Mouse (Mus musculus): ENCODE measurements around the gene Mcub. TPM values are rescaled to one million over a fixed set of nuclear protein-coding genes. Genes with fewer than 3 reads are reported as not detected.

Gene Mcub
- polyA plus RNA-seq (2016; fragmentation: Nextera tagmentation; extraction: Ambion mirVana) = 3.6 and 4.2 TPM in 2 replicates

- Histone ChIP-seq H3K27ac (replicated peaks) (no peak within 1 kb of the TSS), H3K4me1 (peaks cover 19% of the 10 kb centered on the region)
These were observed at the start of gene Mcub for GRCm38 (mm10) chr3:129969432-129970395. Gene Mcub (minus strand): TSS chr3:129970206.

GRCm38 (mm10) chr3:130012943-130013342 is 42.9 kb upstream of the Mcub start:
- peaks cover 24% of the 10 kb centered on the region for H3K36me3 ChIP-seq
- H3K27me3 ChIP-seq = no peaks in the 10 kb centered on the region
- H3K9ac ChIP-seq (replicated peaks) = no peak overlapping the region
- WGBS = 90% methylated on average over 2 of the region's 2 CpGs
- H3K4me2 ChIP-seq (replicated peaks) = no peak overlapping the region
- no peaks in the 10 kb centered on the region for H3K9me3 ChIP-seq
- ATAC-seq (ENCODE audit: low FRiP score, low read depth) = no peak
- H3K4me1 ChIP-seq = no peaks in the 10 kb centered on the region
- H3K4me3 ChIP-seq = no peak overlapping the region
- no peak overlapping the region for H3K27ac ChIP-seq (replicated peaks)

More at GRCm38 (mm10) chr3:129969432-129970395, at the start of gene Mcub:
- Histone ChIP-seq H3K9ac (replicated peaks) (peak within 1 kb of the TSS; percentile 51), H3K4me3 (peak within 1 kb of the TSS; percentile 51), H3K4me2 (replicated peaks) (peak within 1 kb of the TSS; percentile 85), H3K9me3 (no peaks in the 10 kb centered on the region), H3K27me3 (peaks cover 28% of the 10 kb centered on the region), H3K36me3 (no peaks in the 10 kb centered on the region)
- peak; percentile 73 for ATAC-seq (ENCODE audit: low FRiP score, low read depth)
- under 1% methylated on average over 62 of the region's 63 CpGs for WGBS

GRCm38 (mm10) chr3:130011236-130011635 is 41.2 kb upstream of the Mcub start:
- no peaks in the 10 kb centered on the region for H3K27me3 ChIP-seq
- H3K4me3 ChIP-seq = no peak overlapping the region
- no peaks in the 10 kb centered on the region for H3K4me1 ChIP-seq
- ATAC-seq (ENCODE audit: low FRiP score, low read depth) = no peak
- no peak overlapping the region for H3K9ac ChIP-seq (replicated peaks)
- H3K4me2 ChIP-seq (replicated peaks) = no peak overlapping the region
- H3K36me3 ChIP-seq = peaks cover 35% of the 10 kb centered on the region
- 78% methylated on average over 1 of the region's 1 CpGs for WGBS
- no peak overlapping the region for H3K27ac ChIP-seq (replicated peaks)
- H3K9me3 ChIP-seq = no peaks in the 10 kb centered on the region

DNA sequence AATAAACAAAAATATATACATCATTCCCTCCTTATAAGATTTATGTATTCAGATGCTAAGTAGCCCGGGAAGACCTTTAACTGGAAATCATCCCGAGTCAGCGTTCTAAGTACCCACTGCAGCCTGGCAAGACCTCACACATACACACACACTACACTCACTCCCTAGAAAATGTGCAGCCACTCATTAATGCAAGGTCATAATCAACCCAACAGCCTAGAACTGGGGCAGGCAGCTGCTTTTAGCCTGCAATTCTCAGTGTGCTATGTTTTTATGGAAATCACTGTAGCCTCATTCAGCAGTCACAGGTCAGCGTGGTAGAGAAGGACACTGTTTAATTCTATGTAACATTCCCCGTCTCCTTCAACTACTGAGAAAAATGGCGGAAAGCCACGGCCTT is 36.1 kb upstream of the Mcub start:
- Histone ChIP-seq H3K9ac (replicated peaks) (no peak overlapping the region), H3K9me3 (no peaks in the 10 kb centered on the region), H3K36me3 (peaks cover 67% of the 10 kb centered on the region), H3K27ac (replicated peaks) (no peak overlapping the region), H3K4me3 (no peak overlapping the region), H3K4me2 (replicated peaks) (no peak overlapping the region), H3K4me1 (no peaks in the 10 kb centered on the region), H3K27me3 (no peaks in the 10 kb centered on the region)
- 93% methylated on average over 7 of the region's 7 CpGs for WGBS
- ATAC-seq (ENCODE audit: low FRiP score, low read depth) = no peak

DNA sequence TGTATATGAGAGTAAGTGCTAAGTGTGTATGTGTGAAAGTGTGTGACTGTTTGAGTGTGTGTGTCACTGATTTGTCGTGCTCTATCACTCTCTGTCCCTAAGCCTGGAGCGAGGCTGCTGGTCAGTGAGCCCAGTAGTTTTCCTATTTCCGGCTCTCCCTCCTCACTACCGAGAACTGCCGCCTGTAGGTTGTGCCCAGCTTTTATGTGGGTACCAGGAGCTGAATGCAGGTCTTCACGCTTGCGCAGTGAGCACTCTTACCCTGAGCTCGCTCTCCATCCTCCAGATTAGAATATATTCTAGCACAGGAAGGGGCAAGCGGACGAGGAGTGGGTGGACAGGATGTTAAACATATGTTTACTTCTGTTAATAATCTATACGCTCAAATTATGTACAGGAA is 30.9 kb upstream of the Mcub start:
- no peak overlapping the region for H3K9ac ChIP-seq (replicated peaks)
- WGBS = 97% methylated on average over 11 of the region's 11 CpGs
- no peaks in the 10 kb centered on the region for H3K9me3 ChIP-seq
- H3K4me2 ChIP-seq (replicated peaks) = no peak overlapping the region
- H3K4me3 ChIP-seq = no peak overlapping the region
- peaks cover 88% of the 10 kb centered on the region for H3K36me3 ChIP-seq
- ATAC-seq (ENCODE audit: low FRiP score, low read depth) = no peak
- H3K27ac ChIP-seq (replicated peaks) = no peak overlapping the region
- H3K4me1 ChIP-seq = no peaks in the 10 kb centered on the region
- no peaks in the 10 kb centered on the region for H3K27me3 ChIP-seq

DNA sequence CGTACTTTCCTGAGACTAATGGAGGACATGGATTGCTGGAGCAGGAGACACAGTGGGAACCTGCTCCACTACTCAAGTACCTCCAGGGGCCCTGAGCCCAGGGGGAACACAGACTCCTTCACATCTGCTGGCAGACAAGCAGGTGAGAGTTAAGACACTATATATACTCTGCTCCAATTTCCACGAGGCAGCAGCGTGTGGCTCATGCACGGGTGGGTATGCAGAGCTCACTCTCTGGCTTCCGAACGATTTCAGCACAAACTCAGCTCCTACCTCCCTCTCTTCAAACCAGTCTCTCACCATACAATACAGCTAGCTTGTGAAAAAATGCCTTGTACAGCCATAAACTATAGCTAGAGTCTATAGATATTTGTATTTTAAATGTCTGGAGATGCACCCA is 28.5 kb upstream of the Mcub start:
- WGBS = 99% methylated on average over 6 of the region's 6 CpGs
- no peaks in the 10 kb centered on the region for H3K27me3 ChIP-seq
- H3K4me3 ChIP-seq = no peak overlapping the region
- H3K9me3 ChIP-seq = no peaks in the 10 kb centered on the region
- H3K27ac ChIP-seq (replicated peaks) = no peak overlapping the region
- peaks cover 94% of the 10 kb centered on the region for H3K36me3 ChIP-seq
- no peaks in the 10 kb centered on the region for H3K4me1 ChIP-seq
- no peak for ATAC-seq (ENCODE audit: low FRiP score, low read depth)
- no peak overlapping the region for H3K9ac ChIP-seq (replicated peaks)
- no peak overlapping the region for H3K4me2 ChIP-seq (replicated peaks)

DNA sequence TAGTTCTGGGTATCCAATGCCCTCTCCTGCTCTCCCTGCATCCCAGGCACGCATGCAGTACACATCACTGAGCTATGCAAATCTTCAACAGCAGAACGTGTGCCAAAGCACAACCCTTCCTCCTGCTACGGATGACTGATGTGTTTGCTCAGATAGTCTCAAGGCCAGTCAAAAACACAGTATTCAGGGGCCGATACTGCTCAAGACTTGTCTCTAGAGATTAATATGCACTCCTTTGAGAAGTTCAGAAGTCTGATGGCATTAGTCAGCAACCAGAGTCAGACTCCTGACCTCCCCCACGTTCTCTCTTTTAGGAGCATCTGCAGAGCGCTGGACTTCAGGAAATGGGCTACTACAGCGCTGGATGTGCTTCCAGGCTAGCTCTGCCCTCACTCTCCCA is 28.0 kb upstream of the Mcub start:
- no peak overlapping the region for H3K9ac ChIP-seq (replicated peaks)
- H3K9me3 ChIP-seq = no peaks in the 10 kb centered on the region
- no peaks in the 10 kb centered on the region for H3K27me3 ChIP-seq
- H3K4me1 ChIP-seq = no peaks in the 10 kb centered on the region
- H3K36me3 ChIP-seq = peaks cover 96% of the 10 kb centered on the region
- no peak for ATAC-seq (ENCODE audit: low FRiP score, low read depth)
- no peak overlapping the region for H3K4me3 ChIP-seq
- no peak overlapping the region for H3K4me2 ChIP-seq (replicated peaks)
- WGBS = 92% methylated on average over 7 of the region's 7 CpGs
- H3K27ac ChIP-seq (replicated peaks) = no peak overlapping the region

GRCm38 (mm10) chr3:129997324-129997723 is 27.3 kb upstream of the Mcub start:
- Histone ChIP-seq H3K9me3 (no peaks in the 10 kb centered on the region), H3K27me3 (no peaks in the 10 kb centered on the region), H3K36me3 (peaks cover 96% of the 10 kb centered on the region), H3K9ac (replicated peaks) (no peak overlapping the region), H3K4me1 (no peaks in the 10 kb centered on the region), H3K4me2 (replicated peaks) (no peak overlapping the region), H3K4me3 (no peak overlapping the region), H3K27ac (replicated peaks) (no peak overlapping the region)
- 92% methylated on average over 3 of the region's 3 CpGs for WGBS
- no peak for ATAC-seq (ENCODE audit: low FRiP score, low read depth)

GRCm38 (mm10) chr3:129987297-129987696 is 17.3 kb upstream of the Mcub start:
- no peak for ATAC-seq (ENCODE audit: low FRiP score, low read depth)
- Histone ChIP-seq H3K4me1 (no peaks in the 10 kb centered on the region), H3K36me3 (peaks cover 86% of the 10 kb centered on the region), H3K9ac (replicated peaks) (no peak overlapping the region), H3K4me2 (replicated peaks) (no peak overlapping the region), H3K27me3 (no peaks in the 10 kb centered on the region), H3K9me3 (no peaks in the 10 kb centered on the region), H3K4me3 (no peak overlapping the region), H3K27ac (replicated peaks) (no peak overlapping the region)
- 97% methylated on average over 13 of the region's 13 CpGs for WGBS

DNA sequence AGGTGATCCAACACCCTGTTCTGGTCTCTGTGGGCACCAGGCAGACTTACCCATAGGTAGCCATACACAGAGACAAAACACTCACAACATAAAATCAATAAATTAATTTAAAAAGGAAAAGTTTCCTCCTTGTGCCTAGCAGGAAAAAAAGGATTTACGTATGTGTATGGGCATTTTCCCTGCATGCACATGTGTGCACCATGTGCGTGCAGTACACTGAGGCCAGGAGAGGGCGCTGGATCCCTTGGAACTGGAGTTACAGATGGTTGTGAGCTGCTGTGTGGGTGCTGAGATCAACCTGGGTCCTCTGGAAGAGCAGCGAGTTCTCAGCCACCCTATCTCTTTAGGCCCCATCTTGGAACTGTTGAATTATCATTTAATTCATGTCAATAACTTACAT is 15.3 kb upstream of the Mcub start:
- 86% methylated on average over 4 of the region's 4 CpGs for WGBS
- Histone ChIP-seq H3K36me3 (peaks cover 77% of the 10 kb centered on the region), H3K4me2 (replicated peaks) (no peak overlapping the region), H3K4me1 (no peaks in the 10 kb centered on the region), H3K9me3 (no peaks in the 10 kb centered on the region), H3K27me3 (no peaks in the 10 kb centered on the region), H3K4me3 (no peak overlapping the region), H3K27ac (replicated peaks) (no peak overlapping the region), H3K9ac (replicated peaks) (no peak overlapping the region)
- ATAC-seq (ENCODE audit: low FRiP score, low read depth) = no peak

GRCm38 (mm10) chr3:129984797-129985196 is 14.8 kb upstream of the Mcub start:
- H3K4me1 ChIP-seq = no peaks in the 10 kb centered on the region
- ATAC-seq (ENCODE audit: low FRiP score, low read depth) = no peak
- H3K36me3 ChIP-seq = peaks cover 72% of the 10 kb centered on the region
- H3K27me3 ChIP-seq = no peaks in the 10 kb centered on the region
- no peak overlapping the region for H3K9ac ChIP-seq (replicated peaks)
- 98% methylated on average over 5 of the region's 5 CpGs for WGBS
- H3K4me3 ChIP-seq = no peak overlapping the region
- no peaks in the 10 kb centered on the region for H3K9me3 ChIP-seq
- H3K4me2 ChIP-seq (replicated peaks) = no peak overlapping the region
- no peak overlapping the region for H3K27ac ChIP-seq (replicated peaks)

GRCm38 (mm10) chr3:129982271-129982670 is 12.3 kb upstream of the Mcub start:
- no peak for ATAC-seq (ENCODE audit: low FRiP score, low read depth)
- no peaks in the 10 kb centered on the region for H3K27me3 ChIP-seq
- H3K9me3 ChIP-seq = no peaks in the 10 kb centered on the region
- no peak overlapping the region for H3K9ac ChIP-seq (replicated peaks)
- no peaks in the 10 kb centered on the region for H3K4me1 ChIP-seq
- peaks cover 47% of the 10 kb centered on the region for H3K36me3 ChIP-seq
- WGBS = 74% methylated on average over 5 of the region's 5 CpGs
- no peak overlapping the region for H3K27ac ChIP-seq (replicated peaks)
- H3K4me3 ChIP-seq = no peak overlapping the region
- H3K4me2 ChIP-seq (replicated peaks) = no peak overlapping the region
